Mouse (Mus musculus) embryo, embryonic 11.5 days (tissue): ENCODE results near the gene Net1.
"Not testable (repeated sequence)": the region's sequence is repeated elsewhere in the genome, so short reads cannot be mapped to it uniquely, and the experiment has no call there.

Experiments used
- DNase-seq: peaks from one replicate; pipeline ENCODE4 v3.0.0-alpha.2; 2012; ENCODE audit warnings: low read depth, low spot score

Gene Net1

GRCm38 (mm10) chr13:3833644-3834043 is 84.4 kb downstream of the Net1 start:
- DNase-seq: not testable (repeated sequence)

GRCm38 (mm10) chr13:3832450-3832849 is 85.6 kb downstream of the Net1 start:
- DNase-seq: no peak
